Mouse (Mus musculus) stomach, embryonic 16.5 days (tissue): ENCODE measurements at regions not wholly inside any gene's neighbourhood (a gene's known extent, or its start where the extent isn't known, plus 50 kb on each side); places are given as distances from the start of the nearest gene placed in this dataset.

ENCODE experiments used
- ATAC-seq: fragments of 200-750 bp; cut with Nextera tagmentation; 2 replicates; pipeline ENCODE4 v1.8.0; 2017; ENCODE audit warnings: moderate number of reproducible peaks, moderate TSS enrichment; ENCODE audit not compliant: insufficient read depth, low FRiP score
- H3K27ac ChIP-seq: fragments of 300-500 bp; sonication (generic); 2 replicates; pipeline ENCODE4 v1.5.1; 2014; ENCODE audit warnings: low read length
- H3K27me3 ChIP-seq: fragments of 300-500 bp; sonication (generic); 2 replicates; pipeline ENCODE4 v1.6.1; 2014; ENCODE audit warnings: low read length, control low read depth, mixed read lengths; ENCODE audit not compliant: control insufficient read depth, insufficient read depth
- H3K36me3 ChIP-seq: fragments of 300-500 bp; sonication (generic); 2 replicates; pipeline ENCODE4 v1.6.1; 2014; ENCODE audit warnings: low read length; ENCODE audit not compliant: control insufficient read depth, insufficient read depth
- H3K4me1 ChIP-seq: fragments of 300-500 bp; sonication (generic); 2 replicates; pipeline ENCODE4 v1.6.1; 2014; ENCODE audit warnings: low read length, control low read depth, mixed read lengths; ENCODE audit not compliant: control insufficient read depth, insufficient read depth
- H3K4me2 ChIP-seq: fragments of 300-500 bp; sonication (generic); 2 replicates; pipeline ENCODE4 v1.6.1; 2014; ENCODE audit warnings: low read depth, low read length, mixed read lengths
- H3K4me3 ChIP-seq: fragments of 300-500 bp; sonication (generic); replicated peaks from 2 replicates; pipeline ENCODE4 v1.5.1; 2014; ENCODE audit warnings: mild to moderate bottlenecking, low read length
- H3K9ac ChIP-seq: fragments of 300-500 bp; sonication (generic); 2 replicates; pipeline ENCODE4 v1.6.1; 2014; ENCODE audit warnings: low read length
- H3K9me3 ChIP-seq: fragments of 300-500 bp; sonication (generic); replicated peaks from 2 replicates; pipeline ENCODE4 v1.6.1; 2016; ENCODE audit warnings: low read length, control low read depth; ENCODE audit not compliant: control insufficient read depth
- WGBS: fragments of 180-500 bp; shearing (Covaris S2); extraction: QIAGEN DNeasy Blood & Tissue Kit; methylation state at CpG from one replicate; pipeline ENCODE4 v1.1.7; 2014; 5-methylcytosine and 5-hydroxymethylcytosine counted together

GRCm38 (mm10) chr13:34446327-34446726 lies 101.3 kb upstream of the Slc22a23 start:
- no peak for ATAC-seq
- H3K36me3 ChIP-seq = no peaks in the 10 kb centered on the region
- H3K4me1 ChIP-seq = no peaks in the 10 kb centered on the region
- no peaks in the 10 kb centered on the region for H3K27me3 ChIP-seq
- 75% methylated on average over 8 of the region's 8 CpGs for WGBS
- no peak overlapping the region for H3K27ac ChIP-seq
- no peak overlapping the region for H3K4me2 ChIP-seq
- H3K4me3 ChIP-seq = no peak overlapping the region
- H3K9ac ChIP-seq = no peak overlapping the region
- H3K9me3 ChIP-seq = no peaks in the 10 kb centered on the region

- 58% methylated on average over 1 of the region's 1 CpGs for WGBS
- ATAC-seq = no peak
- no peaks in the 10 kb centered on the region for H3K36me3 ChIP-seq
Observed at GRCm38 (mm10) chr13:34441347-34441746, 96.4 kb upstream of the Slc22a23 start.

GRCm38 (mm10) chr13:34427527-34427926 lies 82.5 kb upstream of the Slc22a23 start:
- H3K36me3 ChIP-seq = no peaks in the 10 kb centered on the region
- no peaks in the 10 kb centered on the region for H3K4me1 ChIP-seq
- no peaks in the 10 kb centered on the region for H3K27me3 ChIP-seq
- H3K4me2 ChIP-seq = no peak overlapping the region
- H3K9me3 ChIP-seq = no peaks in the 10 kb centered on the region
- no peak overlapping the region for H3K9ac ChIP-seq
- H3K27ac ChIP-seq = no peak overlapping the region
- no peak for ATAC-seq
- no peak overlapping the region for H3K4me3 ChIP-seq
- 97% methylated on average over 1 of the region's 1 CpGs for WGBS

More at GRCm38 (mm10) chr13:34441347-34441746, 96.4 kb upstream of the Slc22a23 start:
- Histone ChIP-seq H3K9ac (no peak overlapping the region), H3K4me1 (no peaks in the 10 kb centered on the region), H3K27ac (no peak overlapping the region), H3K27me3 (no peaks in the 10 kb centered on the region), H3K9me3 (no peaks in the 10 kb centered on the region), H3K4me2 (no peak overlapping the region), H3K4me3 (no peak overlapping the region)

GRCm38 (mm10) chr13:34424921-34425320 lies 79.9 kb upstream of the Slc22a23 start:
- no peak overlapping the region for H3K4me2 ChIP-seq
- no peak for ATAC-seq
- peak overlapping the region; percentile 46; the same call in 1 of the 2 replicates for H3K27ac ChIP-seq
- H3K4me3 ChIP-seq = no peak overlapping the region
- 71% methylated on average over 3 of the region's 3 CpGs for WGBS
- H3K9me3 ChIP-seq = no peaks in the 10 kb centered on the region
- H3K27me3 ChIP-seq = no peaks in the 10 kb centered on the region
- H3K9ac ChIP-seq = no peak overlapping the region
- H3K4me1 ChIP-seq = no peaks in the 10 kb centered on the region
- H3K36me3 ChIP-seq = no peaks in the 10 kb centered on the region

GRCm38 (mm10) chr13:34421644-34422043 lies 76.7 kb upstream of the Slc22a23 start:
- ATAC-seq = no peak
- 68% methylated on average over 3 of the region's 3 CpGs for WGBS
- no peak overlapping the region for H3K4me2 ChIP-seq
- no peak overlapping the region for H3K27ac ChIP-seq
- H3K36me3 ChIP-seq = no peaks in the 10 kb centered on the region
- H3K27me3 ChIP-seq = no peaks in the 10 kb centered on the region
- no peak overlapping the region for H3K9ac ChIP-seq
- H3K9me3 ChIP-seq = no peaks in the 10 kb centered on the region
- no peaks in the 10 kb centered on the region for H3K4me1 ChIP-seq
- no peak overlapping the region for H3K4me3 ChIP-seq

- H3K9me3 ChIP-seq = no peaks in the 10 kb centered on the region
- H3K4me1 ChIP-seq = no peaks in the 10 kb centered on the region
- no peak overlapping the region for H3K9ac ChIP-seq
- no peak for ATAC-seq
- no peak overlapping the region for H3K4me2 ChIP-seq
- no peak overlapping the region for H3K27ac ChIP-seq
- WGBS = 34% methylated on average over 8 of the region's 8 CpGs
- no peak overlapping the region for H3K4me3 ChIP-seq
- H3K36me3 ChIP-seq = no peaks in the 10 kb centered on the region
- no peaks in the 10 kb centered on the region for H3K27me3 ChIP-seq
Observed at GRCm38 (mm10) chr13:34420341-34421156, 75.6 kb upstream of the Slc22a23 start.

- no peaks in the 10 kb centered on the region for H3K9me3 ChIP-seq
- no peaks in the 10 kb centered on the region for H3K27me3 ChIP-seq
- H3K4me3 ChIP-seq = no peak overlapping the region
- H3K4me1 ChIP-seq = no peaks in the 10 kb centered on the region
- WGBS = 76% methylated on average over 3 of the region's 3 CpGs
- H3K27ac ChIP-seq = no peak overlapping the region
- no peaks in the 10 kb centered on the region for H3K36me3 ChIP-seq
- no peak for ATAC-seq
- H3K9ac ChIP-seq = no peak overlapping the region
- H3K4me2 ChIP-seq = no peak overlapping the region
Observed at GRCm38 (mm10) chr13:34419061-34419460, 74.1 kb upstream of the Slc22a23 start.

GRCm38 (mm10) chr13:34416603-34417002 lies 71.6 kb upstream of the Slc22a23 start:
- no peaks in the 10 kb centered on the region for H3K4me1 ChIP-seq
- no peaks in the 10 kb centered on the region for H3K9me3 ChIP-seq
- no peaks in the 10 kb centered on the region for H3K36me3 ChIP-seq
- H3K27me3 ChIP-seq = no peaks in the 10 kb centered on the region
- H3K27ac ChIP-seq = no peak overlapping the region
- H3K4me3 ChIP-seq = no peak overlapping the region
- WGBS = 79% methylated on average over 2 of the region's 2 CpGs
- H3K9ac ChIP-seq = no peak overlapping the region
- ATAC-seq = no peak
- no peak overlapping the region for H3K4me2 ChIP-seq

- Histone ChIP-seq H3K36me3 (no peaks in the 10 kb centered on the region), H3K4me1 (no peaks in the 10 kb centered on the region), H3K9ac (no peak overlapping the region), H3K4me3 (no peak overlapping the region), H3K9me3 (no peaks in the 10 kb centered on the region), H3K27me3 (no peaks in the 10 kb centered on the region), H3K4me2 (no peak overlapping the region), H3K27ac (no peak overlapping the region)
- WGBS = 89% methylated on average over 2 of the region's 2 CpGs
- ATAC-seq = no peak
Observed at GRCm38 (mm10) chr13:34414533-34414932, 69.6 kb upstream of the Slc22a23 start.
